Comparison of ENCODE assay signal across 8 mouse cellular contexts in the genomic region with DNA sequence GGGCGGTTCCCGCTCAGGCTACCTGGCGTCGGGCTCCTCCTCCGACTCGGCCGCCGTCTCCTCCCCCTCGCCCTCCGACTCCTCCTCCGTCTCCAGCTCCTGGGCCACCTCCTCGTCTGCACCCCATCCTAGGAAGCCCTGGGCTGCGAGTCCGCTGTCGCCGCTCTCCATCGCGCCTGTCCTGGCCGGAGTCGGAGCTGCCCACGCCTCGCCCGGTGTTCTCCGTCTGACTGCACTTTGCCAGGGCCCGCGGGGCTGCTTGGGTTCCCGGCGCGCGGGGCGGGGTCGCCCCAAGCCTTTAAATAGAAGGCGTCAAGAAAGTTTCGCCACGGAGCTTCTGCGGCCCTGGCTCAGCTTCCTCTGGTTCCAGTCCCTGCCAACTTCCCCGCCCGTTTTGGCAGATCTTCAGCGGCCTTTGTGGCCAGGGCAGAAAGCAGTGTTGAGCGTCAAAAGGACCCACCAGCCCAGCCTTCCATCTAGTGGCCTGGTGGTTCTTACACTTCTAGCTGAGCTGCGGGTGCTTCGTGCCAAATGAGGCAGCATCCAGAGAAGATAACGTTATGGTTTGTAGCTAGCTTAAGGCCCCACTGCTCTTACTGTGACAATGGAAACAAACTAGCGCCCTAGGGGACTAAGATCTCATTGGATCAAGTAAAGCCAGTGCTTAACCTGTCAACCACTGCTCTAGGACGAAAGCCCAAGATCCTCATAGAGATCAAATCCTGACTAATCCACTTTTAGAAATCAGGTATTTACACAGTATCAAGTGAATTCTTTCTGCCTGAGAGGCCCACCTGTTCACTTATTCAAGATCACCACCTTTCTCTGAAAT. TPM values are rescaled to one million over a fixed set of nuclear protein-coding genes. Genes with fewer than 3 reads are reported as not detected.
DNase-seq lines count a peak whose midpoint lies in the region; ATAC-seq and TF ChIP-seq lines count a peak whose summit lies in the region.

A gene (minus strand): TSS at position 389 of the 832 bp plus-strand sequence.

- peak within 1 kb of the TSS; percentile 78 for H3K27ac ChIP-seq in heart, embryonic 11.5 days (ENCODE audit: low read depth, low read length)
- H3K27ac ChIP-seq in kidney, embryonic 15.5 days: peak within 1 kb of the TSS; percentile 48
- peak within 1 kb of the TSS; percentile 70 for H3K27ac ChIP-seq in limb, embryonic 14.5 days (replicated peaks; ENCODE audit: low read depth, low read length)
- H3K27ac ChIP-seq in midbrain, embryonic 16.5 days (ENCODE audit: low read length): peak within 1 kb of the TSS; percentile 22; the same call in 1 of the 2 replicates

- WGBS in heart, embryonic 11.5 days (ENCODE audit: insufficient replicate concordance): 2% methylated on average over 33 of the region's 45 CpGs
- WGBS in kidney, embryonic 15.5 days: 1% methylated on average over 45 of the region's 45 CpGs
- WGBS in limb, embryonic 14.5 days: 2% methylated on average over 33 of the region's 45 CpGs
- under 1% methylated on average over 44 of the region's 45 CpGs for WGBS in midbrain, embryonic 16.5 days

- peak within 1 kb of the TSS; percentile 89 for H3K4me2 ChIP-seq in heart, embryonic 11.5 days
- peak within 1 kb of the TSS; percentile 73 for H3K4me2 ChIP-seq in kidney, embryonic 15.5 days
- peak within 1 kb of the TSS; percentile 91 for H3K4me2 ChIP-seq in limb, embryonic 14.5 days (replicated peaks; ENCODE audit: low read depth, low read length, severe bottlenecking)
- peak within 1 kb of the TSS; percentile 98 for H3K4me2 ChIP-seq in midbrain, embryonic 16.5 days (ENCODE audit: low read length)

- peak; percentile 70 for ATAC-seq in heart, embryonic 11.5 days (replicated peaks; ENCODE audit: insufficient number of reproducible peaks, low FRiP score, low TSS enrichment)
- peak; percentile 94 for ATAC-seq in kidney, embryonic 15.5 days (replicated peaks; ENCODE audit: low FRiP score)
- peak; percentile 87 for ATAC-seq in limb, embryonic 14.5 days (ENCODE audit: low FRiP score, low read depth)
- ATAC-seq in midbrain, embryonic 16.5 days: peak; percentile 88

- H3K9me3 ChIP-seq in heart, embryonic 11.5 days (replicated peaks; ENCODE audit: control insufficient read depth, low read length): no peaks in the 10 kb centered on the region
- no peaks in the 10 kb centered on the region for H3K9me3 ChIP-seq in kidney, embryonic 15.5 days (replicated peaks)
- no peaks in the 10 kb centered on the region for H3K9me3 ChIP-seq in limb, embryonic 14.5 days (ENCODE audit: control insufficient read depth, low read length)
- H3K9me3 ChIP-seq in midbrain, embryonic 16.5 days (replicated peaks; ENCODE audit: control insufficient read depth, low read length, poor library complexity, severe bottlenecking): no peaks in the 10 kb centered on the region

- TF ChIP-seq POLR2A in limb, embryonic 14.5 days (IDR thresholded peaks at IDR 0.05; ENCODE audit: borderline replicate concordance, extremely low read depth, insufficient read depth, insufficient read length): no peak

- H3K4me1 ChIP-seq in heart, embryonic 11.5 days (ENCODE audit: control insufficient read depth, insufficient read depth, low read length): peaks cover 12% of the 10 kb centered on the region
- H3K4me1 ChIP-seq in kidney, embryonic 15.5 days: peaks cover 15% of the 10 kb centered on the region
- peaks cover 7% of the 10 kb centered on the region for H3K4me1 ChIP-seq in limb, embryonic 14.5 days (ENCODE audit: control insufficient read depth, insufficient read depth, low read length)
- H3K4me1 ChIP-seq in midbrain, embryonic 16.5 days (ENCODE audit: control insufficient read depth, insufficient read depth, low read length): peaks cover 9% of the 10 kb centered on the region; the same call in 1 of the 2 replicates

- peak within 1 kb of the TSS; percentile 60 for H3K4me3 ChIP-seq in heart, embryonic 11.5 days (ENCODE audit: low read depth, low read length)
- H3K4me3 ChIP-seq in kidney, embryonic 15.5 days (replicated peaks): peak within 1 kb of the TSS; percentile 52
- H3K4me3 ChIP-seq in limb, embryonic 14.5 days (replicated peaks; ENCODE audit: low read length): peak within 1 kb of the TSS; percentile 48
- peak within 1 kb of the TSS; percentile 54 for H3K4me3 ChIP-seq in midbrain, embryonic 16.5 days (ENCODE audit: low read depth, low read length)

- H3K9ac ChIP-seq in heart, embryonic 11.5 days (ENCODE audit: low read depth, low read length): peak within 1 kb of the TSS; percentile 80
- peak within 1 kb of the TSS; percentile 40; the same call in 1 of the 2 replicates for H3K9ac ChIP-seq in kidney, embryonic 15.5 days
- H3K9ac ChIP-seq in limb, embryonic 14.5 days (ENCODE audit: low read depth, low read length, severe bottlenecking): peak within 1 kb of the TSS; percentile 68
- H3K9ac ChIP-seq in midbrain, embryonic 16.5 days (ENCODE audit: low read depth, low read length): peak within 1 kb of the TSS; percentile 72

- peak; percentile 39 to 62 for DNase-seq in spleen, adult 18-20 months
- no peak for DNase-seq in spleen, adult 12 weeks (ENCODE audit: low spot score)
- peak; percentile 63 for DNase-seq in fat pad, adult 2 months (ENCODE audit: extremely low read depth, low read depth, low spot score)
- DNase-seq in limb, embryonic 14.5 days (ENCODE audit: low spot score): peak; percentile 90
- DNase-seq in spleen, postnatal 14 days (ENCODE audit: low spot score in 2 of 2): peak; percentile 17 to 39

- H3K36me3 ChIP-seq in heart, embryonic 11.5 days (ENCODE audit: control insufficient read depth, insufficient read depth, low read length): 0 out of 2 replicates have a peak, but pooled peaks cover 3% of the 10 kb centered on the region
- H3K36me3 ChIP-seq in kidney, embryonic 15.5 days: peaks cover 17% of the 10 kb centered on the region
- H3K36me3 ChIP-seq in limb, embryonic 14.5 days (ENCODE audit: control insufficient read depth, insufficient read depth, low read length): peaks cover 12% of the 10 kb centered on the region
- H3K36me3 ChIP-seq in midbrain, embryonic 16.5 days (ENCODE audit: control insufficient read depth, insufficient read depth, low read length): peaks cover 5% of the 10 kb centered on the region; the same call in 1 of the 2 replicates

- no peaks in the 10 kb centered on the region for H3K27me3 ChIP-seq in heart, embryonic 11.5 days (ENCODE audit: control insufficient read depth, insufficient read depth, low read length)
- H3K27me3 ChIP-seq in kidney, embryonic 15.5 days: no peaks in the 10 kb centered on the region
- H3K27me3 ChIP-seq in limb, embryonic 14.5 days (ENCODE audit: control insufficient read depth, insufficient read depth, low read length): no peaks in the 10 kb centered on the region
- H3K27me3 ChIP-seq in midbrain, embryonic 16.5 days (ENCODE audit: control insufficient read depth, insufficient read depth, low read depth, low read length): no peaks in the 10 kb centered on the region

RNA-seq across cellular contexts. Expression of the gene that starts here (rescaled TPM):
- polyA plus RNA-seq in heart, embryonic 11.5 days (2014; fragmentation: Nextera tagmentation; extraction: Ambion mirVana): 4.6 and 5.0 TPM in 2 replicates
- 0.16 and 0.28 TPM in 2 replicates for polyA plus RNA-seq in kidney, embryonic 15.5 days (2015; fragmentation: Nextera tagmentation; extraction: Ambion mirVana)
- 0.63 and 0.73 TPM in 2 replicates for polyA plus RNA-seq in limb, embryonic 14.5 days (2012; rRNA removed)
- polyA plus RNA-seq in limb, embryonic 14.5 days (2014; fragmentation: Nextera tagmentation; extraction: Ambion mirVana): 0.66 and 0.78 TPM in 2 replicates
- polyA plus RNA-seq in midbrain, embryonic 16.5 days (2015; fragmentation: Nextera tagmentation; extraction: Ambion mirVana): 0.07 and 0.15 TPM in 2 replicates

Comparison
In these comparisons a context has a peak if more than half of its experiments do, and no peak if none do; other contexts are left out.
1. Peak in ATAC-seq, H3K4me3 ChIP-seq, H3K27ac ChIP-seq, H3K9ac ChIP-seq and H3K4me2 ChIP-seq in kidney, embryonic 15.5 days; RNA of the gene not detected or under 1 TPM.
2. Peak in DNase-seq, ATAC-seq, H3K4me3 ChIP-seq, H3K27ac ChIP-seq, H3K9ac ChIP-seq and H3K4me2 ChIP-seq in limb, embryonic 14.5 days; RNA of the gene not detected or under 1 TPM.
3. Peak in ATAC-seq, H3K4me3 ChIP-seq, H3K27ac ChIP-seq, H3K9ac ChIP-seq and H3K4me2 ChIP-seq in midbrain, embryonic 16.5 days; RNA of the gene not detected or under 1 TPM.
4. H3K27ac ChIP-seq: peak in every context shown above with its lines; median percentile 78 in heart, embryonic 11.5 days; 70 in limb, embryonic 14.5 days; 48 in kidney, embryonic 15.5 days; 22 in midbrain, embryonic 16.5 days.